Mouse (Mus musculus) liver, postnatal 0 days (tissue): ENCODE data around the gene Dbx2.

Experiments used
- CTCF ChIP-seq: sonication (generic); IDR thresholded peaks from 2 replicates; pipeline ENCODE4 v1.5.1; 2016; ENCODE audit warnings: antibody characterized with exemption, low read depth
- EP300 ChIP-seq: IDR thresholded peaks from 2 replicates; pipeline ENCODE4 v1.6.1; 2016; ENCODE audit warnings: antibody characterized with exemption, low read depth, mild to moderate bottlenecking

DNA sequence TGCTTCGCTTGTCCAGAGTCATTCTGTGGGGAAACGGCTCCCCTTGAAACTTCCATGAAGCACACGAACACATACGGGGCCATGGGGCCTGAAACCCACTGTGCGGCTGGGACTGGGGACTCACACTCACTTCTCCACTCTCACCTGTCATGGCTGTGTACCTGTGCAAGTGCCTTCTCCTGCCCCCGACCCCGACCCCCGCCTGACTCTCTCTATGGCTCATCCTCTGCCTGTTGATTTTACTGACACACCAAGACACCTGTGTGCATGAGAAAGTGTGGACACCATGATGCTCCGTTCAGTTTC lies 16.0 kb downstream of the Dbx2 start:
- TF ChIP-seq EP300 = no peak
- no peak for TF ChIP-seq CTCF
